Mouse (Mus musculus) layer of hippocampus, adult 18-20 months (tissue): ENCODE measurements around the gene Srxn1. TPM values are rescaled to one million over a fixed set of nuclear protein-coding genes. Genes with fewer than 3 reads are reported as not detected.

ENCODE experiments used
- DNase-seq, 2 experiments: peaks; one replicate each; pipeline ENCODE4 v3.0.0; 2022; ENCODE audit warnings: low spot score in 2 of 2
- total RNA-seq, 2 experiments: library from RNA; stranded (reverse); gene quantifications; 2 replicates each; pipeline ENCODE4 v1.2.3; 2021

Srxn1 gene
- total RNA-seq, 2 experiments from 2014 or later = 74.1 to 84.4 TPM

DNA sequence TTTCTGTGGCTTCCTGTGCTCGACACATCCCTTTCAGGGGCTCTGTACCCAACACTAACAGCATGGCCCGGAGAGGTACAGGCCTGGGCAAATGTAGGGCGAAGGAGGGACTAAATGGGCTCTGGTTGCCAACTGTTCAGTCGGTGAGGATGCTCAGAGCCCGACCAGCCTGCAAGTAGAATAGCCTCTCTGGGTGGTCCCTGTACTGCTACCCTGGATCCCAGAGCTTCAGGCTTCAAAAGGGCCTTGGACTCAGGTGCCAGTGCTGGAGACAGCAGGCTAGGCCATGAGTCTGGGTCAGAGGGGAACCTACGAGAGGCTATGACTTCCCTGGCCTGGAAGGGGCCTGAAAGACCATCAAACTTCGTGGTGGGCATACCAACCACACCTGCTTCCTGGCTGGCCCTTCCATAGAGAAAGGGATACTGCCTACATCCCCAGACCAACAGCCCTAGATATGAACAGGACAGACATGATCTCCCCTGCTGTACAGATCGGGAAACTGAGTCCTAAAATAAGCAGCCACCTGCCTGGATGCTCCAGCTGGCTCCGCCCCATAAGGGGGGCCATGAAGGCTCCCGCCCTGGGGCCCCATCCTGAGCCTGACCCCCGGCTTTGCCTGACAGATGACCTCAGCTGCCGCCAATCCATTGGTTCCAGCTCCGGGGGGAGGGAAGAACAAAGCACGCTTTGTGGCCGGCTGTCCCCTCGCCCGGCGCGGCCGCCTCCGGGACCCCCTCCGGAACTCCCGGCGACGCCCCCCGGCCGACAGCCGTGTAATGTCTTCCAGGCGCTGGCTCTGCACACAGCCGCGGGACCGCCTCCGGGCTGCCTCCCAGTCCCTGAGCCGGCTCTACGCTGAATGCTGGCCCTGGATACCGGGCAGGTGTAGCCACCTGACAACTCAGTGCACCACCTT is 9.0 kb downstream of the Srxn1 start:
- DNase-seq = no peak

DNA sequence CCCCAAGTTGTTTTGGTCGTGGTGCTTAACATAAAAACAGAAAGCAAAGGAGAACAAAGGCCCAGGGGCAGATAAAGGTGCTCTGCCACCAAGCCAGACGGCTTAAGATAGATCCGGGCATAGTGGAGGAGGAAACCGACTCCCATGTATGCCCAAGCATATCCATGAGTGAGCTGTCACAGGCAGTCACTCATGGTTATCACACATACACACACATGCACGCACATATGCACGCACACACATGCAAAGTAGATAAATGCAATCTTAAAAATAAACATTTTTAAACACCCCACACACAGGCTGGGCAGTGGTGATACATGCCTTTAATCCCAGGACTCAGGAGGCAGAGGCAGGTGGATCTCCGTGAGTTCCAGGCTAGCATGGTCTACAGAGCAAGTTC is 12.4 kb downstream of the Srxn1 start:
- DNase-seq = no peak

DNA sequence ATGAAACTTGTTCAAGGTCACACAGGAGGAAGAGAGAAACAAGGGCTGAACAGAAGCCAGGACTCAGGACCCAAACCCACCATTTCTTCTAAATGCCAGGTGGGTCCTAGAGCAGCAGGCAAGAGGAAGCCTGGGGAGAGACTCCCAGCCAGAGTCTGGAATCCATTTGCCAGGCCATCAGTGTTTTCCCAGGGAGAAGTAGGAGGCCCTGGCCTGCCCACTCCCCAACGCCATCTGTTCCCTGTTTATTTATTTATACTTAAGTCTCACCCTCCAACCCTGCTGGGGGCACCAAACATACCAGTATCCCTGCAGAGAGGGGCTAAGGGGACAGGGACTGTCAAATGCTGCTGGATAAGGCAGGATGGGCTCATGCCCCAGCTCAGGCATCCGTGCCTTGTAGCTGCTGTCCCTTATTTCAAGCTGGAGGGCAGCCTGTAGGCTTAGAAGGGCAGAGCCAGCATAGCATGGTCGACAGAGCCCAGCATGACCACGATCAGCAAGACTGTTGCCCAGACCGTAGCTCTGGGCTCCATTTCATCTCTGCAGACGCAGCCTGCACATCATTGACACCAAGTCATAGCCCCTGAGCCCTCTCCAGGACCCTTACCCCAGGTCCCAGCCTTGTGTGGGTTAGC is 14.0 kb downstream of the Srxn1 start:
- DNase-seq = no peak

DNA sequence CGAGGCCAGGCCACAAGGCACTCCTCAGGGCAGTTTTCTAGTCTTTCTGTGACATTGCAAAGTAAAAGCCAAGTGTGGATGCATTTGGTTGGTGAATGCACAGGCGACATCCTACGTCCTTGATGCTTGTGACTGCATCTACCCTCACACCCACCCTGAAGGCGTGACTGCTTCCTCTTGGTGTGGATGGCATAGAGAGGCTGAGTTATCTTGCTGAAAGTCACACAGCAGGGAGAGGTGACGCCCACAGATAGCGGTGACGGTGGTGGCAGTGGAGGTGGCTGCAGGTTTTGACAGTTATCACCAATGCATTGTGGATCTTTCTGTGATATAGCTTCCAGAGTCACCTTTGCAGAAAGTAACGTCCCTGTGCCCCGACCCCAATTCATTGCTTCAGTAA is 17.6 kb downstream of the Srxn1 start:
- no peak for DNase-seq

DNA sequence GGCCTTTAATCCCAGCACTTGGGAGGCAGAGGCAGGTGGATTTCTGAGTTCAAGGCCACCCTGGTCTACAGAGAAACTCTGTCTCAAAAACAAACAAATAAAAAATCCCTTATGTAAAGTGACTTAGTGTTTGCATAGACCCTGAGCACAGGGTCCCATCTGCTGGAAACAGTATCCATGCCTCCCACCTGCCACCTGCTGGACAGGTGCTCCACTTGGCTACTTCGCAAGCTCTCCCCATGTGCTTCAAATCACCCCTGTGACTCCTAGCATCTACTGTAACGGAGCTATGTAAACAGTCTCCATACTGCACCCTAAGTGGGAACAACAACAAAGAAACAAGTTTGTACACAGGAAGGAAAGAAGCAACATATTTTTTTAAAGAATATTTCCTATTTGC is 23.3 kb downstream of the Srxn1 start:
- no peak for DNase-seq

DNA sequence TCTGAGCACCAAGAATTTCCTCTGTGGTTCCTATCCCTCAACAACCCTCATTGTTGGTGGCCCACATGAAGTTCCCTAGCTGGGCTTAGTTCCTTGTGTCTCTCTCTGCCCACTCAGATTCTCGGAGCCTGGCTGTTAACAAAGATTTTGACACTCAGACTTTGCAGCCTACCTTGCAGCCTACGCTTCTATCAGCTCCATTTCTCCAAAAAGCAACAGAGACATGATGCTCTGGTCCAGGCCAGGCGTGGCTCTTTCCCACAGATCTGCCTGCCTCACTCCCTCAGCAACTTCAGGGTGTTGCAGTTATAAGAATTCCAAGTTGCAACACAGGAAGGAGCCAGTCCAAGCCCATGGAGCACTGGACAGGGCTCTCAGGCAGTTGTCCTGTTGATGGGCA is 24.5 kb downstream of the Srxn1 start:
- no peak for DNase-seq

DNA sequence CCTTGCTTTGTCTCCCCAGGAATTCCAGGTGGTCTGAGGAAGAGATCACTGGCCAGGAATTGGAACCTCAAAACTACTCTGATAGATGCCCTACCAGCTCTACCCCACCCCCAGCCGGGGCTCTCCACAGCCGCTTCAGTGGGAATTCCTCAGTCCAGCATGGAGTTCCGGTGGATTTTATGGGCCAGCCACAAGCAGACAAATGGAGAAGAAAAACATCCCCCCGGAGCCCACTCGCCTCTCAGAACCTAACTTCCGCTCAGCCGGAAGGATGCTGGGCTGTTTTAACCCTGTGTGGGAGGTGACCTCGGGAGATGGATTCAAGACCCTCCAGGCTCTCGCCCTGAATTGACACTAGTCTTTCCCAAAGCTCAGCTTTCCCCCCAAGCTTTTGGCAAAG is 26.7 kb downstream of the Srxn1 start:
- no peak for DNase-seq

DNA sequence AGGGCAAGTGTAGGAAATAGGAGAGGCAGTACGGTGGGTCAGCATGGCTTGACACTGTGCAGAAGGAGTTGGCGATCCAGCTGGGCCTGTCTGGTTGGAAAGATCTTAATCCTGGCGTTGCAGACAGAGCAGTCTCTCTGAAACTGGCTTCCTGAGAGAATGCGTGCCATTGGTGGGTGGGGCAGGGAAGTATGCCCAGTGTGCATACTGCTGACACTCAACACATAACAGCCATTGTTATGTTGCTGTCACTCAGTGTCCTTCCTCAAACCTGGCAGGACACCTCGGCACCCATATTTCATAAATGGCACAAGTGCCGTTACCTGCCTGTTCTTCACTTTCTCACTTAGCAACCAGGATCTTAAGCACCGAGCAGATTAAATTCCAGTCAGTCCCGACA is 27.4 kb downstream of the Srxn1 start:
- DNase-seq = no peak

DNA sequence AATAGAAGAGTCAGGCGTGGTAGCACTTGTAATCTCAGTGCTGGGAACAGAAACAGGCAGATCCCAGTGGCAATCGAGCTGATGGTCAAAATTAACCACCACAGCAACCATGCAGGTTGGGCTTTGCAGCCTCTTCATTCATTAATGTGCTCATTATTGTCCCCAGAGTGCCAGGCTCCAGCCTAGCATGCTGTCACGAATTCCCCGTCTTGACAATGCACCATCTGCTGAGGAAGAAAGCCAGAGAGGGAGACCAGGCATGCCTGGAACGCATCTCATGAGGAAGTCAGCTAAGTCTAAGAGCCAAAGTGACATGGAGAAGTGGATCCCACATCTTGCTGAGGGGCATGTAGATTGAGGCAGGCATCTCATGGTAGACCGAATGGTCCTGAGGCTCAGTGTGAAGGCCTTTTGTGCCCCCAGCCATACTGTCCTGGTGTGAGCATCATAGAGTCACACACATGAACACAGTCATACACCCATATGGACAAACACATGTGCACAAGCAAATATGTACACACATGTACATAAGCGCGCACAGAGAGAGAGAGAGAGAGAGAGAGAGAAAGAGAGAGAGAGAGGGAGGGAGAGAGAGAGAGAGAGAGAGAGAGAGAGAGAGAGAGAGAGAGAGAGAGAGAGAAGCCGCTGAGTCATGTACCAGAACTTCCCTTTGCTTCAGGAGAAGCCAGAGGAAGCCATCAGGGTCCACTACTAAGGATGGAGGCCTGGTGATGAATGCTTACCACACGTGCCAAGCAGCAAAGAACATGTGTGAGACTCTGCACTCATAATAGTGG is 34.1 kb downstream of the Srxn1 start:
- DNase-seq = peak; percentile 52 to 60

DNA sequence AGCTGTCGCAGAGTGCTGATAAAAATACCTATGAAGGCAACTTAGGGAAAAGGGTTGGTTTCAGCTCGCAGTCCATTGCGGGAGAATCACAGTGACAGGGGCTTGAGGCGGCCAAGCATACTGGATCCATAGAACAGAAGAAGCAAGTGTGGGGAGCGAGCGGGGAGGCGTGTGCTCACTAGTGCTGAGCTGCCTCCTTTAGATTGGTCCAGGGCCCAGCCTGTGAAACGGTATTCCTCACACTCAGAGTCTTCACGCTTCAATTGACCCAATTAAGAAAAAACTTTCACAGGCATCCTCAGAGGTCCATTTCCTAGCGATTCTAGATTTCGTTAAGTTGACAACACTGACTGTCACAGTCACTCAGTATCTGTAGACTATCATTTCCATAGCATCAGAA is 35.6 kb downstream of the Srxn1 start:
- no peak for DNase-seq

DNA sequence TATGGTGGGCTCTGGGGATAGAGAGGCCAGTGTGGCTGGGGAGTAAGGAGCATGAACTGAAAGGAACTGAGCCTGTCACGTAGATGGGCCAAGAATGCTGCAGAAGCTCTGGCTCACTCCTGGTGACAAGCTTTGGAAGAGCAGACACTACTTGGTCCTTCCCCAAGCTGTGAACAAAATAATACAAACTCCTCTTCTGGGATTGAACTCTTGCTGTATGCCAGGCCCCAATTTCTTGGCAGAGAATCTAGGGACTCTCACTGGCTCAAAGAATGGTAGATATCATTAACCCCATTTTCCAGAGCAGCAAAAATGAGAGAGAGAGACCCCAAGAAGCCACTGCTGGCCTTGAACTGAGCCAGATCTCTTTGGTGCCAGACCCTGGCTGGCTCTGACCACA is 36.2 kb downstream of the Srxn1 start:
- no peak for DNase-seq

DNA sequence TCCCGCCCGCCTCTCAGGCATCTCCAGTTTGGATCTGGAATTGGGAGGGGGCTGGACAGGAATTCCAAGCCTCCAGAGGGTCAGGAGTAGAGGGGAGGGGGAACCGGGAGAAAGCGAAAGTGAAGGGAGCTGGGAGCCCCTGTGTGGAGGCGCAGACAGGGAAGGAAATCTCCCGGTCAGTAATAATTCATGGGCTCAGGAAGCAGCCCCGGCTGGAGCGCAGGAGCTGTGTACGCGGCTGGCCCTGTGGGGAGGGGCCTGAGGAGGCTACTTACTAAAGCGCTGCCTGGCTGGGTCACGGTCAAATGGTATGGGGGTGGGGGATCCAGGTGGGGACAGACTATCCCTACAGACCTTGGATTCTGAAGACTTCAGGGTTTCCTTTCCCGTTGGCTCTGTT is 36.7 kb downstream of the Srxn1 start:
- DNase-seq = no peak

DNA sequence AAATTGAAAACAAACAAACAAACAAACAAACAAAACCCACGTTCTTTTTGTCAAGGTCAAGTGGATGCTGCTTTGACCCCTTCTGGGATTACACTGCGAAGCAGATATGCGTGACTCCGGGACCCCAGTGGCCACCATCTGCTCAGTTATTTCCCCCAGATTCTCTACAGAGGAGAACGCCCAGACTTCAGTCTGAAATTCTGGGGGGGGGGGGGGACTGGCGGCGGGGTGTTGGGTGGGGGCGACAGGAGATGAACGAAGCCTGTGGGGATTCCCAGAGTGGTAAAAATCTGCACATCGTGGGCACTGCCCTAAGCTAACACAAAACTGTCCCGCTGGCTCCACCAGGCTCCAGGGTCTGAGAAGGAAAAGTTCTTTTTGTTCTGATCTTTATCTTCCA is 37.3 kb downstream of the Srxn1 start:
- no peak for DNase-seq

DNA sequence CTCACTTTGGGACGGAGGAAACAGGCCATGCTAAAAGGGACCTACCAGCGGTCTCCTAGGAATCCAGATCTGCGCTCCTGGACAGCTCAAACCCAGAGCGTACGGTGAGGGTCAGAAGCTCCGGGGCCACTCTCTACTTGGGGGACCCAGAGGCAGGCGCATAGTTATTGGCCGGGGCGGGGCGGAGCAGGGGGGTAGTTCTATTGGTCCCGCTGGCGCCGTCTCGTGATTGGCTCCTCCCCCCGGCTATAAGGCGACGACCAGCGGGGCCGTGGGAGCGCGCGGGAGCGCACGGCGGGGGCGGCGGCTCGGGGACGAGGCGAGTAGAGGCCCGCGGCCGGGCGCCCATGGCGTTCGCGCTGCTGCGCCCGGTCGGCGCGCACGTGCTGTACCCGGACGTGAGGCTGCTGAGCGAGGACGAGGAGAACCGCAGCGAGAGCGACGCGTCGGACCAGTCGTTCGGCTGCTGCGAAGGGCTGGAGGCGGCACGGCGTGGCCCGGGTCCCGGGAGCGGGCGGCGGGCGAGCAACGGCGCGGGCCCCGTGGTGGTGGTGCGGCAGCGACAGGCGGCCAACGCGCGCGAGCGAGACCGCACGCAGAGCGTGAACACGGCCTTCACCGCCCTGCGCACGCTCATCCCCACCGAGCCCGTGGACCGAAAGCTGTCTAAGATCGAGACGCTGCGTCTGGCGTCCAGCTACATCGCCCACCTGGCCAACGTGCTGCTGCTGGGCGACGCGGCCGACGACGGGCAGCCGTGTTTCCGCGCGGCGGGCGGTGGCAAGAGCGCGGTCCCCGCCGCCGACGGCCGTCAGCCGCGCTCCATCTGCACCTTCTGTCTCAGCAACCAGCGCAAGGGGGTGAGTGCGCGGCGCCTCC is 38.2 kb downstream of the Srxn1 start, which contains the start of gene Tcf15:
Gene Tcf15, plus strand, starts transcription at position 283 of the 879 bp plus-strand sequence.
- DNase-seq = peak in 1 of 2 experiments; percentile 28

DNA sequence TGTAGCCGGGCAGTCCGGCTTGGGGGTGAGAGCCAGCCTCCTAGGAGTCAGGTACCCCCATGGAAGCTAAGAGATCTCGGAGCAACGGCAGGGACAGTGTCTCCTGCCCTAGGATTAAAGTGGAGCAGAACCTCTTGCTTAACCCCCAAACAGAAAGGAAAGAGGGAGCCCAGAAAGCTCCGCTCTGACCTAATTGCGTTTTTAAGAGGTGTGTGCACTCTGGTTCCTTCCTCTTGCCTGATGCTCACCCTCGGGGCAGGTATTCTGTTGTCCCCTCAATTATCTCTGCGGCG is 38.8 kb downstream of the Srxn1 start:
- no peak for DNase-seq

DNA sequence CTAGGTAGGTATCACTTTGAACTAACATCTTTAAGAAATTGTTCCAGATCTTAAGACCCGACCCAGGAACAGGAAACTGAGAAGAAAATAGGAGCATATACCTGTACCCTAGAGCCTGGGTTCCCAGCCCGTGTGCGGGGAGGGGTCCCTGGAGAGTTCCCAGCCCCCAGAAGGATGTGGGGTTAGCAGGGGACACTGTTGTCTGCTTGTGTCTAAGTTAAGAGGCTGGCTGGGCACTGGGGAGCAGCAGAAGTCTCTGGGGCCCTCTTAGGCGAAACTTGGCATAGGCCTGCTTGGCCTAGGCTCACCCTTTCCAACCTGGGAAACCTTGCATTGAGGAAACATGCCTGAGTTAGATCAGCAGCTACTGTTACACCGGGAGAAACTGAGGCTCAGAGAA is 39.2 kb downstream of the Srxn1 start:
- DNase-seq = no peak

DNA sequence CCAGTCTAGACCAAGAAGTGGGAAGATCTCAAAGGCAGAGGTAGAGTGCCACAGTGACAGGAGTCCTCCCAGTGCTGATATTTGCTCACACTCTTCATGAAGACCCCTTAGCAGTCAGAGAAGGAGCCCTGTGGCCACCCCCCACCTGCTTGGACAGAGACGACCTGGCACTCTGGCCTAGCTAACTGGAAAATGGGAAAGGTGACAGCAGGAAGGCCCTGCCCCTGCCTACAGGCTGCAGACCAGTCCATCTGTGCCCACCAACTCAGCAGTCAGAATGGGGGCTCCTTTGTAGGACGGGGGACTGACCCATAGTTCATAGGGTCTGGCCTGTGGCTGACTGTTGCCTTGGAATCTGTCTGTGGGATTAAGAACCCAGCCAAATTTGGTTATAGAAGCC is 40.4 kb downstream of the Srxn1 start:
- no peak for DNase-seq

DNA sequence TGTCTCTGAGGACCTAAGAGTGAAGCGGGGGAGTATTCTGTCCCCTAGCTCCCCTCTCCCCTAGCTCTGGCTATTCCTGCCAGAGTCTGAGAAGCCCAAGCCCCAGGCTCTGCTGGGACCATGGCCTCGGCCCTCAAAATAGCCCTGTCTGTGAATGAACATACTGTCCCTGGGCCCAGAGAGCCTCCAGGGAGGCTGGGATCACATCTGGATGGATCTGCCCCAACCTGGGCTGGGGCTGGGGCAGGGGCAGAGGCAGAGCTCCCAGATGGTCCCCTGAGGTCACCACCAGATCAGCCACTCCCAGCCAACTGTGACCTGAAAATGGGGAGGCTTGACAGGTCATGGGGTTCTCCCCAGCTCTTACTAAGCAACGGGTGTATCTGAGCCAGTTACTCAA is 41.8 kb downstream of the Srxn1 start:
- DNase-seq = no peak

DNA sequence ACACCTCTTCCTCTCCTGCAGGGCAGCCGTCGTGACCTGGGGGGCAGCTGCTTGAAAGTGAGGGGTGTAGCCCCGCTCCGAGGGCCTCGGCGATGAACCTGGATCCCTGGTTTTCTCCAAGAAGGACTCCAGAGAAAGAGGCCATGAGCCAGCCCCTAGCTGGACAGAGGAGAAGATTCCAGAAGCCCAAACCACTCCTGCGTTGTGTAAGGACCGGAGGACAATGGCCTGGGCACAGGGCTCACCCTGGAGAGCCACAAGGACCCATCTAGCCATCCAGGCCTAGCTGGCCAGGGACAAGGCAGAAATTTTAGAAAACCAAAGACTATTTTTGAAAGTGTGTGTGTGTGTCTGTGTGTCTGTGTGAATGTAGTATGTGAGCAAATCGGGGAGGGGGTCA is 43.4 kb downstream of the Srxn1 start:
- no peak for DNase-seq

DNA sequence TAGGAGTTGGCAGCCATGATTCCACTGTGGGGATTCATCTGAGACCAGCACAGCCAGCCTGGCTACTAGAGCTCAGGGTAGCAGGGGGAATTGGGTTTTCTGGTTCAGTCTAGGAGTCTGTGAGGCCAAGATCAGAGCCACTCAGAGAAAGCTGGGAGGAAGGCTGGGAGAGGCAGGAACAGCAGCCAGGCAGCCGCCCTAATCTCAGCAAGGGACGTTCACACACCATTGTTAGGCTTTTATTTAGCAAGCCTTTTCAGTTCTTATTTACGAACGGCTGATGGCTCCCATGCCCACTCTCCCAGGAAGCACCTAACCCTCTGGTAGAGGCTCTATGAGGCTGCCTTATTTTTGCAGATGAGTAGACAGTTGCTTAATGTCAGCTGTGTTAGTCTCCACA is 44.6 kb downstream of the Srxn1 start:
- no peak for DNase-seq

DNA sequence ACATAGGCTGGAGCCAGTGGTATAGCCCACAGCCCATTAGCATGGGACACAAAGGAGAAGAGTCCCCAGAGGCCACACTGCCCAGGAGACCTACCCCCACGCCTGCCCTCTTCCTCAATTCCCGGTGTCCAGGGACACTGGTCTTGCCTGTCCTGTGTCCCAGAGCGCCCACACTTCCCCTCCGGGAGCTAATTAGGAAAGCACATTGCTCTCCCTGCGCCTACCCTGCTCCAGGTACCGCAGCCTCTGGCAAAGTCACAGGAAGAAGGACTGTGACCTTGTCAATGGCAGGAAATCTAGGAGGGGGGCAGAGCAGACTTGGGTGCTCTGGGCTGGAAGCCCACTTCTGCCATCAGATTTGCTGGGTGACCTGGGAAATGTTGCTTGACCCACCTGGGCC is 45.1 kb downstream of the Srxn1 start:
- no peak for DNase-seq
